Mouse (Mus musculus): Measurements from ENCODE around the gene Lipo1. TPM values are rescaled to one million over a fixed set of nuclear protein-coding genes. Genes with fewer than 3 reads are reported as not detected.

The Lipo1 gene
- not detected in 2 replicates for polyA plus RNA-seq (2012; ENCODE audit: low replicate concordance)

DNA sequence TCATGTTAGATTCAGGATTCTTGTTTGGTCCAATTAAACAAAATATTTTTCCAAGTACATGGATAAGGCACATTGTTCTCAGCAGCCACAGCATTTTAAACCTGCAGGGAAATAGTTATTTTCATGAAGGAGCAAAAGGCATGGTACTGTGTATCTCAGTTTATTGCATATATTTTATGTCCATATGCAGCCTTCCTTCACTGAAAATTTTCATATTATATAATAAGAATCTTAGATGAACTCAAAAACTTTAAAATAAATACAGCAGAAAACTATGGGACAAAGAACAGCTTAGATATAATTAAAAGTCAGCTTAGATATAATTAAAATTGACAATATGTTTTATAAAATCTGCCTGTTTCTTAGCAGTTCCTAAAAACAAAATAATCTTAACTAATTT lies at the start of gene Lipo1:
Gene Lipo1 (minus strand): TSS at position 101 of the 400 bp plus-strand sequence.

DNA sequence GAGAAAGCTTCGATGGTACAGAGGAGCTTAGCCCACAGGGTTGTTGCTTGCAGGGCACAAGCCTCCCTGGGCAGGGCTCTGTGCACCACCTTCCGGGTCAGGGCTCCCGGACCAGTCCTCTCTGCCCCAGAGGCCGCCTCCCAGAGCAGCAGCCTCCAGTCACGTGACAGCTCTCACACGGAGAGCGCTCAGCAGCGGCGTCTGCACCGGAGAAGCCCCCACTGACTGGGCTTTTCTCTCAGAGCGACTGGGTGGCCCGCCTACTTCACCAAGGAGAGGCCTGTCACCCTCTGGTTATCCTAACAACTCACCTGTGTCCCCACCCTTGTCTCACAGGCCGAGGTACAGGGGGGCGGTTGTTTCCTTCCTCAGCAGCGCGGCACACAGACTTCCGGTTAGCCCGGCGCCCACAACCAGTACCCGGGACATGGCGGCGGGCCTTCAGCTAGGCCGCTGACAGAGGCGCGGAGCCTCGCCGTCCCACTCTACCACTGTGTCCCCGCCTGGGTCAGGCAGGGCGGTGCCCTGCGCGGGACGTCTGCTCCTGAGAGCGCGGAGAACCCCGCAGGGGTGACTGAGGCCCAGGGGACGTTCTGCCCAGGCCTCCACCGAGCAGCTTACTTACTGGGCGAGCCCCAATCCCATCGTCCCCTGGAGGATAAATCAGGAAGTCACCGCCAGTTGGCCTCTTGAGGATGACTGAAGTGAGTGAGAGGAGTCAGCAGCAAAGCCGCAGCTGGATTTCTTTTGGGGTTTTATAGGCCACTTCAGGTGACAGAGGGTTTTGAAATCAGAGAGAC lies 25.8 kb downstream of the Lipo1 start, which contains the start of gene Lipo3:
Gene Lipo3 (minus strand): TSS at position 665 of the 800 bp plus-strand sequence.

DNA sequence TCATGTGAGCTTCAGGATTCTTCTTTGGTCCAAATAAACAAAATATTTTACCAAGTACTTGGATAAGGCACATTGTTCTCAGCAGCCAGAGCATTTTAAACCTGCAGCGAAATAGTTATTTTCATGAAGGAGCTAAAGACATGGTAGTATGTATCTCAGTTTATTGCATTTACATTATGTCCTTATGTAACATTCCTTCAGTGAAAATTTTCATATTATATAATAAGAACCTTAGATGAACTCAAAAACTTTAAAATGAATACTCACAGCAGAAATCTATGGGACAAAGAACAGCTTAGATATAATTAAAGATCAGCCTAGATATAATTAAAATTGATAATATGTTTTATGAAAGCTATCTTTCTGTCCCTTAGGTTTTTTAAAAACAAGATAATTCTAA lies 36.0 kb downstream of the Lipo1 start, which contains the start of gene Lipo2:
Gene Lipo2 (minus strand): TSS at position 101 of the 400 bp plus-strand sequence.

Other genes starting within 250 kb of the Lipo1 start
- gene Gm8978, start 162.2 kb downstream of the Lipo1 start, polyA plus RNA-seq (2012; ENCODE audit: low replicate concordance), result not detected in 2 replicates
- not detected in 2 replicates for gene Lipo2, start 36.1 kb downstream of the Lipo1 start, polyA plus RNA-seq (2012; ENCODE audit: low replicate concordance)
- gene Lipo3, start 25.5 kb downstream of the Lipo1 start, polyA plus RNA-seq (2012; ENCODE audit: low replicate concordance), result 2.2 and 3.2 TPM in 2 replicates
- not detected in 2 replicates for gene Lipf, start 173.7 kb upstream of the Lipo1 start, polyA plus RNA-seq (2012; ENCODE audit: low replicate concordance)
- not detected in 2 replicates for gene Lipk, start 220.8 kb upstream of the Lipo1 start, polyA plus RNA-seq (2012; ENCODE audit: low replicate concordance)